Mouse (Mus musculus) midbrain, embryonic 15.5 days (tissue): Measurements from ENCODE around the gene Zfp128. TPM values are rescaled to one million over a fixed set of nuclear protein-coding genes. Genes with fewer than 3 reads are reported as not detected.
"Not testable (repeated sequence)": the region's sequence is repeated elsewhere in the genome, so short reads cannot be mapped to it uniquely, and the experiment has no call there.

Experiments
- ATAC-seq: fragments of 200-750 bp; cut with Nextera tagmentation; replicated peaks from 2 replicates; pipeline ENCODE4 v1.8.0; 2017; ENCODE audit warnings: moderate TSS enrichment
- H3K27ac ChIP-seq: fragments of 300-500 bp; sonication (generic); 2 replicates; pipeline ENCODE4 v1.5.1; 2015; ENCODE audit warnings: mild to moderate bottlenecking, inconsistent platforms
- H3K27me3 ChIP-seq: fragments of 300-500 bp; sonication (generic); replicated peaks from 2 replicates; pipeline ENCODE4 v1.6.1; 2015; ENCODE audit warnings: inconsistent platforms
- H3K36me3 ChIP-seq: fragments of 300-500 bp; sonication (generic); replicated peaks from 2 replicates; pipeline ENCODE4 v1.6.1; 2015; ENCODE audit warnings: inconsistent platforms
- H3K4me1 ChIP-seq: fragments of 300-500 bp; sonication (generic); 2 replicates; pipeline ENCODE4 v1.6.1; 2015; ENCODE audit warnings: inconsistent platforms
- H3K4me2 ChIP-seq: fragments of 300-500 bp; sonication (generic); 2 replicates; pipeline ENCODE4 v1.6.1; 2015; ENCODE audit warnings: inconsistent platforms, mild to moderate bottlenecking, moderate library complexity
- H3K4me3 ChIP-seq: fragments of 300-500 bp; sonication (generic); 2 replicates; pipeline ENCODE4 v1.5.1; 2015; ENCODE audit warnings: mild to moderate bottlenecking, inconsistent platforms
- H3K9ac ChIP-seq: fragments of 300-500 bp; sonication (generic); 2 replicates; pipeline ENCODE4 v1.6.1; 2015; ENCODE audit warnings: mild to moderate bottlenecking, inconsistent platforms
- H3K9me3 ChIP-seq: fragments of 300-500 bp; sonication (generic); 2 replicates; pipeline ENCODE4 v1.6.1; 2016; ENCODE audit warnings: inconsistent platforms
- WGBS: fragments of 180-500 bp; shearing (Covaris S2); methylation state at CpG from one replicate; pipeline ENCODE4 v1.1.7; 2015; ENCODE audit warnings: mixed read lengths; 5-methylcytosine and 5-hydroxymethylcytosine counted together
- polyA plus RNA-seq: library from polyadenylated mRNA; unstranded; fragments of >200 nt; fragmentation: Nextera tagmentation; extraction: Ambion mirVana; gene quantifications from 2 replicates; pipeline ENCODE4 v1.2.1, GENCODE M21; 2015

The Zfp128 gene
- 8.6 and 9.4 TPM in 2 replicates for polyA plus RNA-seq

DNA sequence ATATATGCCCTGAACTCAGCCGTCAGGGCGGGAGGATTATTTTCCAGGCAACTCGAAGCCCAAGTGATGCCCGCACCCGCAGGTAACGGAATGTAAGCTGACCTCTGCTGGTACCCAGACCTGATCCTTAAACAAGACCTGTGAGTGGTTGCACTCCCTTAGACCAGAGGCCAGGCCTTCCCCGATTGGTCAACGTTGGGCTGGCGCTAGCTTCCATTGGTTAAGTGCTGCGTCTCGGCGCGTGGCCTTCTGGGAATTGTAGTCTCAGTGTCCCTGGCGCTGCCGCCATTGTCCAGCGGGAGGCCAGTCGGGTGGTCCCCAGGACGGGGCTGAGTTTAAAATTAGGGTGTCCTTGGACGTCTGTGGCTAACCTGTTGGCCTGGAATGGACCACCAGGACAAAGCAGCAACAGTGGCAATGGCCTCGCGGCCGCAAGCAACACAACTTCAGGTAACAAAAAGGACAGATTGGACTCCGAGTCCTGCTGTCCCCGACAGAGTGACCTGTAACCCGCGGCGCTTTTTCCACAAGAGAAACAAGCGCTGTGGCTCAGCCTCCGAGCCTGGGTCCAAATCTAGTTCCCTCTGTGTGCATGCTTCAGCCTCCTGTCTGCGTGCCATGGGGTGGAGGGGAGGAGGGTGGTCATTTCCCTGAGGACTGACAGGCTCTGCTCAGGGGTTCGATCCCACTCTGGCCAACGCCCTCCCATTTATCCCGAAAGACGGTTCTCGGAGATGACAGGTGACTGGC, at the start of gene Zfp128:
Zfp128 (plus strand) TSS at position 267 of the 750 bp plus-strand sequence.
- peaks cover 24% of the 10 kb centered on the region for H3K4me1 ChIP-seq
- under 1% methylated on average over 35 of the region's 35 CpGs for WGBS
- peak; percentile 99 for ATAC-seq
- H3K27me3 ChIP-seq = no peaks in the 10 kb centered on the region
- H3K4me3 ChIP-seq = peak within 1 kb of the TSS; percentile 83
- peak within 1 kb of the TSS; percentile 66 for H3K4me2 ChIP-seq
- H3K27ac ChIP-seq = peak within 1 kb of the TSS; percentile 69
- no peaks in the 10 kb centered on the region for H3K9me3 ChIP-seq
- peak within 1 kb of the TSS; percentile 84 for H3K9ac ChIP-seq
- H3K36me3 ChIP-seq = peaks cover 15% of the 10 kb centered on the region; the same call in 1 of the 2 replicates

DNA sequence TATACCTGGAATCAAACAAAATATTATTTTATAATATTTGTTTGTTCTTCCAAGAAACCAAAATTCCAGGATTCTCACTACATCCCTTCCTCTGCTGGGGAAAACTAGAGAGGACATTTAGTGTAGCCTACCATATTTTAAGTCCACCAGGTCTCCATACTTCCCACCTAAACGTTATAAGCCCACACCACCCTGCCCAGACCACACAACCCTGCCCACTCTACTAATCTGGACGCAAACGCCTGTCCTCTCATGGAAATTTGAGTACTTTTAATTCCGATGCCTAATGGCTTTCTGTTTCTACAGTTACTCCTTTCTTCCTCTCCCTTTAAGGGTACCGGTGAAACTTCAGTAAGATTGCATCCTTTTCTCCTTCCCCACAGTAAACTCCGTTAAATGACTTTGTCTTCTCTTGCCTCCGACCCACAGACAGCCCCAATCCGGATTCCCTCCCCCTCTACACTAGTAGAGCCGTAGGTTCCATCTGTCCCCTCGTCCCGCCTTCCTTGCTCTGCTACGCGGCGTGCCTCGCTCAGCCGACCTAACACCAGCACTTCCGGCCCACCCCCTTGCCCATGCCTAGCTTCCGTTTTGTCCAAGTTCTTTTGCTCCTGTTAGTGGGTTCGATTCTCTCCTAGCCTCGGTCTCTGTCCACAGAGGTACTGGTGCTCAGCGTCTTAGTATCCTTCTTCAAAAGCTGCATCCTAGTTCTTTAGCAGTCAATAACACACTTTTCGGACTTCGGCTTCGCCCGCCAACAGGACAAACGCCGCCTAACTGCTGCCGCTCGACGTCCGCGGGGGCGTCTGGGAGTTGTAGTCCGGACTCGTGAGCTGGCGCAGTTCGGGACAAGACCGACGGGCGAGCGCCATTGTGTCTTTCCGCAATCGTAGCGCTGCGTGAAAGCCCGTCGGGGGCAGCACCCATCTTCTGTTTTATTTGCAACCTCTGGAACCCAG, 46.5 kb upstream of the Zfp128 start, which contains the start of gene Zfp110:
Zfp110 (plus strand) TSS at position 600 of the 959 bp plus-strand sequence.
- 0 out of 2 replicates have a peak, but pooled peaks cover 3% of the 10 kb centered on the region for H3K4me1 ChIP-seq
- H3K27ac ChIP-seq = peak within 1 kb of the TSS; percentile 49; the same call in 1 of the 2 replicates
- peak within 1 kb of the TSS; percentile 63 for H3K4me2 ChIP-seq
- 4% methylated on average over 47 of the region's 47 CpGs for WGBS
- peak within 1 kb of the TSS; percentile 44 for H3K9ac ChIP-seq
- H3K27me3 ChIP-seq = no peaks in the 10 kb centered on the region
- peaks cover 32% of the 10 kb centered on the region for H3K36me3 ChIP-seq
- ATAC-seq = peak; percentile 97
- H3K4me3 ChIP-seq = peak within 1 kb of the TSS; percentile 53
- peaks cover 25% of the 10 kb centered on the region for H3K9me3 ChIP-seq

DNA sequence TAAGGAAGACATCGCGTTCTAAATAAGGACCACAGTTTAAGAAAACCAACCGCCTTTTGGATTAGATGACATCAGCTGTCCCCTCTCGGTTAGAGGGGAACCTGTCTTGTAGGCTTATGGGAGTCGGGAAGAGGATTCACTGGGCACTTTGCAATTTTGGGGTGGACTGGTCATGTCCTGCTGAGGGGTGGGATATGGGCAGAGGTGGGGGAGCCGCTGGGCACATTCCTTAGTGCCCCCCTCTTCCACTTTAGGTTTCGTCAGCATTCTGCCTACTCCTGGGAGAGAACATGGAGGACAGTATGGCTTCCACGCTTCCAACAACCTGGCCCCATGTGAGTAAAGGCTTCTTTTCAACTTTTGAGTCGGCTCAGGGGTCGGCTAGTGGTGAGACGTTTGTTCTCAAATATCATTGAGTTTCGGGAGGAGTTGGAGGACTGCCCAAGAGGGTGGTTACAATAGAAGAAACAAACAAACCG, 45.7 kb upstream of the Zfp128 start:
- peak; percentile 74 for ATAC-seq
- Histone ChIP-seq H3K4me3 (peak overlapping the region; percentile 53), H3K36me3 (peaks cover 39% of the 10 kb centered on the region), H3K27ac (peak overlapping the region; percentile 49; the same call in 1 of the 2 replicates), H3K9ac (peak overlapping the region; percentile 44), H3K9me3 (peaks cover 31% of the 10 kb centered on the region), H3K4me2 (peak overlapping the region; percentile 63), H3K27me3 (no peaks in the 10 kb centered on the region), H3K4me1 (0 out of 2 replicates have a peak, but pooled peaks cover 3% of the 10 kb centered on the region)
- WGBS = 44% methylated on average over 13 of the region's 13 CpGs

DNA sequence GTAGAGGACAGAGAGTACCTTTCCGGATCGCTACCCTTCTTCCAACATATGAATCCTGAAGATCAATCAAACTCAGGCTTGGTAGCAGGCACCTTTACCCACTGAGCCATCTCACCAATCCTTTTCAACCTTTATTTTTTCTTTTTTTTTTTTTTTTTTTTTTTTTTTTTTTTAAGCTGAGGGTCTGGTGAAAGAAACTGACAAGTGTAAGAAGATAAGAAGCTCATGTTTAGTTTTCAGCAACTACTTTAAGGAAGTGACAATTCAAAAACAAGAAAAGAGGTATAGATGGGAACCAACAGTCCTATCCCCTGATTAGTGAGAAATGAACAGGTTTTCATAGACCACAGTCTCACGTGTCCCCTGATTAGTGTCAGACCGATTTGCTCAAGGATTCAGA, 45.2 kb upstream of the Zfp128 start:
- Histone ChIP-seq H3K9ac (no peak overlapping the region), H3K9me3 (peaks cover 36% of the 10 kb centered on the region), H3K27ac (no peak overlapping the region), H3K4me1 (0 out of 2 replicates have a peak, but pooled peaks cover 3% of the 10 kb centered on the region), H3K4me3 (peak overlapping the region; percentile 53), H3K36me3 (peaks cover 43% of the 10 kb centered on the region), H3K27me3 (no peaks in the 10 kb centered on the region), H3K4me2 (peak overlapping the region; percentile 63)
- no peak for ATAC-seq
- 98% methylated on average over 4 of the region's 4 CpGs for WGBS

DNA sequence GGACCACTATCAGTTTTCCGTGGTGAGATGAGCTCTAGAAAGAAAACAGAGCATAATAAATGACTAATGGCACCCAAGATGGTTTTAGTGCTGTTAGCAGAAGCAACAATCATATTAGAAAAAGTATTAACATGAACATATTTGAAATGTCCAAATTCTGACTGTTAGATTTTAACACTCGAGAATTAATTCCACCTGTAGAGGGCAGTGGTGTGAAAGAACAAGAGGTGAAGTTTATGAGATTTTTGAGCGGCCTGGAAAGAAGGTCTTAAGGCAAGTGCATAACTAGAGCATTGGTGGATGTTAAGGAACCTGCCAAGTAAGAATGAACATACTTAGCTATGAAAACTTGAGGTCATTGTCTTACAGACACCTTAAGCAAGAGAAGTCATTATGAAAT, 6.7 kb upstream of the Zfp128 start:
- no peaks in the 10 kb centered on the region for H3K36me3 ChIP-seq
- H3K9ac ChIP-seq = no peak overlapping the region
- no peak overlapping the region for H3K27ac ChIP-seq
- no peaks in the 10 kb centered on the region; the same call in 1 of the 2 replicates for H3K27me3 ChIP-seq
- H3K9me3 ChIP-seq = no peaks in the 10 kb centered on the region
- no peak for ATAC-seq
- no peak overlapping the region for H3K4me3 ChIP-seq
- 24% methylated on average over 3 of the region's 3 CpGs for WGBS
- no peaks in the 10 kb centered on the region for H3K4me1 ChIP-seq
- H3K4me2 ChIP-seq = no peak overlapping the region

DNA sequence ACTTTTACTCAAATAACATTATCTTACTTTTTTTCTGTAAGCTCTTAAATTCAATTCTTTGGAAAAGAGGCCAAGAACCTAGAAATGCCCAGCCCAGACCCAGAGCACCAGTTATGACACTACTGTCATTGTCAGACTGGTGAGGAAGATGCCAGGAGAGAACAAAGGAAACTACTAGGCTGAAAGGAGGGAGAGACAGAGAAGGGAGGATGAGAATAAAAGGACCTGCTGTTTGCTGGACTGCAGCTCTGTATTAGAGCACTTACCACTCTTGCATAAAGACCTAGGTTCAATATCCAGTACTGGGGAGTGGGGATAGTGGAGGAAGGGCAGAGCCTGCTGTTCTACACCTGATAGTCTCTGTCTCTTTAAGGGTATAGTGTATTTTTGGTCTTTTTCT, 941 bp upstream of the Zfp128 start:
- H3K27me3 ChIP-seq = no peaks in the 10 kb centered on the region
- 0 out of 2 replicates have a peak overlapping the region, but pooled peaks have one; percentile 1 for H3K27ac ChIP-seq
- H3K4me2 ChIP-seq = peak overlapping the region; percentile 66
- no peaks in the 10 kb centered on the region for H3K9me3 ChIP-seq
- no peak for ATAC-seq
- H3K9ac ChIP-seq = no peak overlapping the region
- H3K4me3 ChIP-seq = peak overlapping the region; percentile 83
- H3K36me3 ChIP-seq = peaks cover 4% of the 10 kb centered on the region; the same call in 1 of the 2 replicates
- peaks cover 24% of the 10 kb centered on the region for H3K4me1 ChIP-seq

DNA sequence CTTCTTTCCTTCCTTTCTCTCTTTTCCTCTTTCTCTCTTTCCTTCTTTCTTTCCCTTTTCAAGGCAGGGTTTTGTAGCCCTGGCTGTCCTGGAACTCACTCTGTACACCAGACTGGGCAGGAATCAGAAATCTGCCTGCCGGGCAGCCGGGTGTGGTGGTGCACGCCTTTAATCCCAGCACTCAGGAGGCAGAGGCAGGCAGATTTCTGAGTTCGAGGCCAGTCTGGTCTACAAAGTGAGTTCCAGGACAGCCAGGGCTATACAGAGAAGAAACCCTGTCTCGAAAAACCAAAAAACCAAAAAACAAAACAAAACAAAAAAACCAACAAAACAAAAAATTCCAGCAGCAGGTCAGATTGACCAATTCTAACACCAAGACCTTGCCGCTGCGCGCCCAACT, 480 bp upstream of the Zfp128 start:
- not testable (repeated sequence) for H3K9me3 ChIP-seq, H3K36me3 ChIP-seq, H3K27me3 ChIP-seq
- ATAC-seq = peak; percentile 46
- Histone ChIP-seq H3K27ac (peak overlapping the region; percentile 65; the same call in 1 of the 2 replicates), H3K4me2 (peak overlapping the region; percentile 66), H3K9ac (peak overlapping the region; percentile 84), H3K4me3 (peak overlapping the region; percentile 83), H3K4me1 (peaks cover 24% of the 10 kb centered on the region)
- WGBS = 48% methylated on average over 8 of the region's 8 CpGs

DNA sequence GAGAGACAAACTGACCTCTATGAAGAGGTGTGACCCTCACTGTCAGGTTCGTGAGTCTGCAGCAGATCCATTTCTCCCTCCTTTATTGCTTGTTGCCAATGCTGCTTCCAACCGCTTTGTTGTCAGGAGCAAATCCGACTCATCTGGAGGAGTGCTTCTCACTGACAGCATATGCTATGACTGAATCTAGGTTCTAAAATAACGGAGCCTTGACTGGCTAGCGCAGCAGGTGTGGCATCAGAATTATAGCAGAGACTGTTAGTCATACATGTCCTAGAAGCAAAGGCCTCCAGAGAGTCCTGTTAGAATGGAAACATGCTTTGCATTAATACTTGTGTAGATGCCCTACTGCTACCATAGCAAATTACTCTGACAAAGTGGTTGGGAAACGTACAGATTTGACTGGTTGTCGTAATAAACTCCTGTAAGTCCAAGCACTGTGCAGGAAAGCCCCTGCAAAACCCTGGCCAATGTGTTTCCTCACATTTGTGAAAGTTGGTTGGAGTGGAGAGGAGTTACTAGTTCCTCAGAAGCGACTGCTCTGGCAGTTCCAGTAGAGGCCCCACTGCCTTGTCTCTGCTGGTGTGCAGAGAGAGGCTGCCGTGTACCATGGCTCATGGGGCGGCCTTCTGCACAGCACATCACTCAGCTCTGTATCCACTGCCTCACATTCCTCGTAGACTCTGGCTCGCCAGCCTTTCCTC, 5.7 kb downstream of the Zfp128 start:
- no peak for ATAC-seq
- WGBS = 93% methylated on average over 12 of the region's 12 CpGs
- Histone ChIP-seq H3K9me3 (no peaks in the 10 kb centered on the region), H3K4me1 (peaks cover 16% of the 10 kb centered on the region), H3K27me3 (no peaks in the 10 kb centered on the region), H3K4me2 (no peak overlapping the region), H3K4me3 (no peak overlapping the region), H3K36me3 (peaks cover 60% of the 10 kb centered on the region), H3K9ac (no peak overlapping the region), H3K27ac (no peak overlapping the region)

DNA sequence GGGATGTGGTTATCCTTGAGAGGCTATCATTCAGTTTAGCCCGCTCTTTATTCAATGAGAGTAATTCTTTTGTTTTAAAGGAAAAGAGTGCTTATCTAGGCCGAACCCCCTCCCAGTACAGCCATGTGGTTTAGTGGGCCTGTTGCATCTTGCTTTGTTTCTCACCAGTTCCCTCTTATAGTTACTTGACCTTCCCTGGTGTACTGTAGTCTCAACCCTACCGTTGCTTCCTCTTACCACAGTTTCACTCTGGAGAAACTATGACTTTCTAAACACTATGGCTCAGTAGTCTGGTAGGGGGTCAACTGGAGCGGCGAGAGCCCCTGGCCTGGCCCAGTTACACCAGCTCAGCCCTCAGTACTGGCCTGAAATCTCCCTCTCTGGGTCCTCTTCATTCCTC, 6.6 kb downstream of the Zfp128 start:
- H3K27ac ChIP-seq = no peak overlapping the region
- WGBS = 97% methylated on average over 5 of the region's 5 CpGs
- H3K27me3 ChIP-seq = no peaks in the 10 kb centered on the region
- H3K4me1 ChIP-seq = peaks cover 7% of the 10 kb centered on the region
- no peak overlapping the region for H3K9ac ChIP-seq
- peaks cover 63% of the 10 kb centered on the region for H3K36me3 ChIP-seq
- H3K4me2 ChIP-seq = no peak overlapping the region
- no peak for ATAC-seq
- no peaks in the 10 kb centered on the region for H3K9me3 ChIP-seq
- no peak overlapping the region for H3K4me3 ChIP-seq

DNA sequence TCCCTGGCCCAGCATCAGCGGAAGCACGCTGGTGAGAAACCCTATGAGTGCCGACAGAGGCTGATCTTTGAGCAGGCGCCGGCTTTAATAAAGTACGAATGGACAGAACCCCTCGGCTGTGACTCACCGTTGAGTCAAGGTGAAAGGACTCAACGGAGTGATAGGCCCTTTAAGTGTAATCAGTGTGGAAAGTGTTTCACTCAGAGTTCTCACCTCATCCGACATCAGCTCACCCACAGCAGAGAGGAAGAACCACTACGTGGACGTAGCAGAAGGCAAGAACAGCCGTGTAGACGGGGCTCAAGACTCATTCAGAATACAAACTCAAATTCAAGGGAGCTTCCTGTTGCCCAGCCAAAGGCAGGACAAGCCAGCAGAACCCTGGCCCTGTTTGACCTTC, 10.0 kb downstream of the Zfp128 start:
- Histone ChIP-seq H3K36me3 (peaks cover 53% of the 10 kb centered on the region), H3K27me3 (no peaks in the 10 kb centered on the region)
- WGBS = 93% methylated on average over 14 of the region's 14 CpGs

DNA sequence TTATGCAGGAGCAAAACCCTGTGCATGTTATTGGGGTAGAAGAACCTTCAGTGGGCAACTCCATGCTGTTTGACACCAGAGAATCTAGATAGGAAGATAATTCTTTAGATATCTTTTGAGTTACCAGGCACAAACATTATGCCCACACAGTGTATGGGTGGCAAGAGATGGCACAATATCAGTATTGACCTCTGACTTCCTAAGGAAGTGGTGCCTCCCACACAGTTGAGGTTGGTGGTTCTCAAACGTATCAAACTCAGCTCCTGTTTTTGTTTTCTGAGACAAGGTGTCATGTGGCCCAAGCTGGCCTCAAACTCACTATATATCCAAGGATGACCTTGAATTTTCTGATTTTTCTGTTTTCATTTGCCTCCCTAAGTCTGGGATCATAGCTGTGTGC, 10.4 kb downstream of the Zfp128 start:
- no peaks in the 10 kb centered on the region for H3K27me3 ChIP-seq
- 94% methylated on average over 1 of the region's 1 CpGs for WGBS
- H3K4me2 ChIP-seq = no peak overlapping the region
- no peak overlapping the region for H3K27ac ChIP-seq
- H3K9me3 ChIP-seq = no peaks in the 10 kb centered on the region
- no peak overlapping the region for H3K4me3 ChIP-seq
- peaks cover 50% of the 10 kb centered on the region for H3K36me3 ChIP-seq
- no peaks in the 10 kb centered on the region for H3K4me1 ChIP-seq
- H3K9ac ChIP-seq = no peak overlapping the region
- ATAC-seq = no peak

More for the DNA sequence above, 10.0 kb downstream of the Zfp128 start:
- no peaks in the 10 kb centered on the region for H3K9me3 ChIP-seq
- no peak overlapping the region for H3K27ac ChIP-seq
- H3K9ac ChIP-seq = no peak overlapping the region
- H3K4me2 ChIP-seq = no peak overlapping the region
- H3K4me3 ChIP-seq = no peak overlapping the region
- ATAC-seq = no peak
- no peaks in the 10 kb centered on the region for H3K4me1 ChIP-seq
